Mouse (Mus musculus): ENCODE measurements at regions not wholly inside any gene's neighbourhood (a gene's known extent, or its start where the extent isn't known, plus 50 kb on each side); places are given as distances from the start of the nearest gene placed in this dataset.

DNA sequence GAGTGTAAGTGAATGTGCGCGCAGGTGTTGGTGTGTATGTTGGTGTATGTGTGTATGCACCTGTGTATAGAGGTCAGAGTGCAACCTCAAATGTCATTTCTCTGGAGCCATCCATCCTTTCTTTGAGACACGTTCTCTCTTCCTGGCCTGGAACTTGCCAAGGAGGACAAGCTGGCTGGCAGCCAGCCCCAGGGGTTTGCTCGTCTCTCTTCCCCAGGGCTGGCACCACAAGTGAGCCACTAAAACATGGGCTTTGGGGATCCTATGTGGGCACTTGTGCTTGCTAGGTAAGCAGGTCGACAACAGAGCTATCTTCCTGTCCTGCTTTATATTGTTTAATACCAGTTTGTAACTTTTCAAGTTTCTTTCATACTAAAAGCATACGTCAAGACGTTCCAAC lies 189.8 kb upstream of the Cxcr4 start:
- Histone ChIP-seq H3K4me2 (ENCODE audit: low read depth) (no peak overlapping the region), H3K4me3 (no peak overlapping the region), H3K36me3 (ENCODE audit: control insufficient read depth, insufficient read depth) (no peaks in the 10 kb centered on the region), H3ac (ENCODE audit: control insufficient read depth, insufficient read length) (no peak overlapping the region), H3K79me2 (ENCODE audit: control insufficient read depth, insufficient read depth) (no peaks in the 10 kb centered on the region), H3K27me3 (ENCODE audit: control insufficient read depth, insufficient read depth, insufficient read length) (no peaks in the 10 kb centered on the region)
- no peak for TF ChIP-seq TCF3 (IDR thresholded peaks at IDR 0.05; ENCODE audit: insufficient read length, low read depth)
- TF ChIP-seq MYOD1 (IDR thresholded peaks at IDR 0.05; ENCODE audit: control insufficient read depth in 1 of 3, insufficient read length in 2 of 3, low read depth in 2 of 3): no peak
- no peak for TF ChIP-seq SRF (IDR thresholded peaks at IDR 0.05; ENCODE audit: control insufficient read depth, insufficient read length, low read depth)

DNA sequence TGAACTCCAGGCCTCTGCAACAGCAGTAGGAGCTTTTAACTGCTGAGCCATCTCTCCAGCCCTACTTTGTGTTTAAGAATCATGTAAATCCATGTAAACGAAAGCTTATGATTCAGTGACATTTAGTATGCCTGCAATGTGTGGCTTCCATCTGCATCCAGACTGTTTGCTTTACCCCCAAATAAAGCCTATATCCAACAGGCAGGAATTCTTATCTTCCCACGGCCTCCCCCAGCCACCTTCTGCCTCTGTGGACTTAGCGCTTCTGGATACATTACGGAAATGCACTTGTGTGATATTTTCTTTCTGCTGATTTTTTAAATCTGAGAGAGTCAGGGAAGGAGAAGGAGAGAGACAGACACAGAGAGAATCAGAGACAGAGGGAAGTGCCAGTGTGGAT lies 189.2 kb upstream of the Cxcr4 start:
- no peak overlapping the region for H3K4me2 ChIP-seq (ENCODE audit: low read depth)
- no peaks in the 10 kb centered on the region for H3K79me2 ChIP-seq (ENCODE audit: control insufficient read depth, insufficient read depth)
- H3K4me3 ChIP-seq: no peak overlapping the region
- H3ac ChIP-seq (ENCODE audit: control insufficient read depth, insufficient read length): no peak overlapping the region
- no peaks in the 10 kb centered on the region for H3K36me3 ChIP-seq (ENCODE audit: control insufficient read depth, insufficient read depth)
- TF ChIP-seq E2F4 (IDR thresholded peaks at IDR 0.05; ENCODE audit: insufficient read depth) (no peak), MYOD1 (IDR thresholded peaks at IDR 0.05; ENCODE audit: control insufficient read depth in 1 of 3, insufficient read length in 2 of 3, low read depth in 2 of 3) (no peak), MYOG (IDR thresholded peaks at IDR 0.05; ENCODE audit: control insufficient read depth in 1 of 3, insufficient read depth in 1 of 3, insufficient read length in 2 of 3, low read depth in 2 of 3) (no peak), SRF (IDR thresholded peaks at IDR 0.05; ENCODE audit: control insufficient read depth, insufficient read length, low read depth) (no peak), CEBPB (IDR thresholded peaks at IDR 0.05; ENCODE audit: insufficient read depth, poor library complexity, severe bottlenecking) (no peak), POLR2A (IDR thresholded peaks at IDR 0.05; ENCODE audit: insufficient read length, low read depth) (no peak), TCF12 (IDR thresholded peaks at IDR 0.05; ENCODE audit: insufficient read depth, poor library complexity, severe bottlenecking) (no peak), MAX (IDR thresholded peaks at IDR 0.05; ENCODE audit: low read depth) (no peak), TCF3 (IDR thresholded peaks at IDR 0.05; ENCODE audit: insufficient read length, low read depth) (no peak), USF1 (IDR thresholded peaks at IDR 0.05; ENCODE audit: low read depth) (no peak), REST (IDR thresholded peaks at IDR 0.05; ENCODE audit: insufficient read depth, insufficient read length) (no peak), POLR2AphosphoS2 (IDR thresholded peaks at IDR 0.05; ENCODE audit: insufficient read length, low read depth) (no peak)
- H3K27me3 ChIP-seq (ENCODE audit: control insufficient read depth, insufficient read depth, insufficient read length): no peaks in the 10 kb centered on the region

DNA sequence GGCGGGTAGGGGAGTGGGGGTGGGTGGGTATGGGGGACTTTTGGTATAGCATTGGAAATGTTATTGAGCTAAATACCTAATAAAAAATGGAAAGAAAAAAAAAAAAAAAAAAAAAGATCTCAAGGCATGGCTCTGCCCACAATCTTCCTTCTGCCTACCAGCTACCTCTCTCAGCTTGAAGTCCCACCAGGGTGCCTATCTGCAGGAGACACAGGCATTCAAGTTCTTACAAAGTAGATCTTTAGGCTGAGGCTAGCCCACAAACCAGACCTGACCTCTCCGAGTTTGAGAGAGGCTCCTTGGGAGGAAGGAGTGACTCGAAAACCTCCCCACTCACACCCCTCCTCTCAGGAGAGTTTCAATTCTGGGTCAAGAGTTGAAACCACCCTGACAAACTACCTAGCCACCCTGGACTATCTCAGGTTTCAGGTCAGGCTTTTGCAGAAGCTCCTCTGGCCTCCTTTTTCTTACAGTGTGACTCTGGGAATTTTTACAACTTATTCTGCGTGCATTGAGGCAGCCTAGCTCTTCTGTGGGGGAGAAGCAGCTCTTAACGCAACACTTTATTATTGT lies 187.6 kb upstream of the Cxcr4 start:
- Histone ChIP-seq H3ac (ENCODE audit: control insufficient read depth, insufficient read length) (no peak overlapping the region), H3K36me3 (ENCODE audit: control insufficient read depth, insufficient read depth) (no peaks in the 10 kb centered on the region), H3K79me2 (ENCODE audit: control insufficient read depth, insufficient read depth) (no peaks in the 10 kb centered on the region), H3K4me2 (ENCODE audit: low read depth) (no peak overlapping the region), H3K4me3 (no peak overlapping the region), H3K27me3 (ENCODE audit: control insufficient read depth, insufficient read depth, insufficient read length) (no peaks in the 10 kb centered on the region)
- TF ChIP-seq MYOD1 (IDR thresholded peaks at IDR 0.05; ENCODE audit: control insufficient read depth in 1 of 3, insufficient read length in 2 of 3, low read depth in 2 of 3) (no peak), POLR2A (IDR thresholded peaks at IDR 0.05; ENCODE audit: insufficient read length, low read depth) (no peak), USF1 (IDR thresholded peaks at IDR 0.05; ENCODE audit: low read depth) (no peak), POLR2AphosphoS2 (IDR thresholded peaks at IDR 0.05; ENCODE audit: insufficient read length, low read depth) (no peak)

DNA sequence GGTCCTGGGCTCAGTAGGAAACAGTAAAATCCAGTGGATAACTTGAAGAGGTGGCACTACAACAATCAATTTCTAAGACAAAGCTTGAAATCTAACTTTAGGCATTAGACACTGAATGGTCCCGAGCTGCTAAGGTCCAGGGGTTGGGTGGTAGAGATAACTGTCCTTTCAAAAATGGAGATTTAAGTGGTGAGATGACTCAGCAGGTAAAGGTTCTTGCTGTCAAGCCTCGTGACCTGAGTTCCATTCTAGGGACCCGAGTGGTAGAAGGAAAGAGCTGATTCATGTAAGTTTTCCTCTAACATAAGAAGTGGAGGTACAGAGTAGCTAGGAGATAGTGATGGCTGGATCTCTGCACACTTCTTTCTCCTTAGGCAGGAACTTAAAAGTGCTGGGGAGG lies 180.3 kb upstream of the Cxcr4 start:
- H3K4me3 ChIP-seq: no peak overlapping the region
- no peak for TF ChIP-seq MYOG (IDR thresholded peaks at IDR 0.05; ENCODE audit: control insufficient read depth in 1 of 3, insufficient read depth in 1 of 3, insufficient read length in 2 of 3, low read depth in 2 of 3)
- no peak for TF ChIP-seq MYOD1 (IDR thresholded peaks at IDR 0.05; ENCODE audit: control insufficient read depth in 1 of 3, insufficient read length in 2 of 3, low read depth in 2 of 3)
- TF ChIP-seq REST (IDR thresholded peaks at IDR 0.05; ENCODE audit: insufficient read depth, insufficient read length): no peak
- TF ChIP-seq CEBPB (IDR thresholded peaks at IDR 0.05; ENCODE audit: insufficient read depth, poor library complexity, severe bottlenecking): no peak
- no peak for TF ChIP-seq E2F4 (IDR thresholded peaks at IDR 0.05; ENCODE audit: insufficient read depth)
- TF ChIP-seq MAX (IDR thresholded peaks at IDR 0.05; ENCODE audit: low read depth): no peak
- TF ChIP-seq USF1 (IDR thresholded peaks at IDR 0.05; ENCODE audit: low read depth): no peak
- TF ChIP-seq POLR2A (IDR thresholded peaks at IDR 0.05; ENCODE audit: insufficient read length, low read depth): no peak
- TF ChIP-seq TCF3 (IDR thresholded peaks at IDR 0.05; ENCODE audit: insufficient read length, low read depth): no peak
- no peak for TF ChIP-seq POLR2AphosphoS2 (IDR thresholded peaks at IDR 0.05; ENCODE audit: insufficient read length, low read depth)
- no peak for TF ChIP-seq SRF (IDR thresholded peaks at IDR 0.05; ENCODE audit: control insufficient read depth, insufficient read length, low read depth)
- TF ChIP-seq TCF12 (IDR thresholded peaks at IDR 0.05; ENCODE audit: insufficient read depth, poor library complexity, severe bottlenecking): no peak

DNA sequence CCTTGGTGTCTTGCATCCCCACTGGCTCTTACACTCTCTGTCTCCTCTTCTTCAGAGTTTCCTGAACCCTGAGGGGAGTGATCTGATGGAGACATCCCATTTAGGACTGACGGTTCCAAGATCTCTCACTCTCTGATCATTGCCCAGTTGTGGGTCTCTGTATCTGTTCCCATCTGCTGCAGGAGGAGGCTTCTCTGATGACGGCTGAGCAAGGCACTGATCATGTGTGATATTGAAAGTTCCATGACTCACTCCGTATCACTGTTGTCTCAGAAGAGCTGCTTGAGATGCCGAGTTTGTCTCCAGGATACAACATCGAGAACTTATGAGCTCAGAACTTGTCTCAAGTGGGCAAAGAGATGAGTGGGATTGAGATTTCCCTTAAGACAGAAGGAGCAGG lies 178.7 kb upstream of the Cxcr4 start:
- no peak for TF ChIP-seq TCF12 (IDR thresholded peaks at IDR 0.05; ENCODE audit: insufficient read depth, poor library complexity, severe bottlenecking)
- TF ChIP-seq SRF (IDR thresholded peaks at IDR 0.05; ENCODE audit: control insufficient read depth, insufficient read length, low read depth): no peak
- no peak for TF ChIP-seq MYOG (IDR thresholded peaks at IDR 0.05; ENCODE audit: control insufficient read depth in 1 of 3, insufficient read depth in 1 of 3, insufficient read length in 2 of 3, low read depth in 2 of 3)
- TF ChIP-seq E2F4 (IDR thresholded peaks at IDR 0.05; ENCODE audit: insufficient read depth): no peak
- no peak for TF ChIP-seq POLR2A (IDR thresholded peaks at IDR 0.05; ENCODE audit: insufficient read length, low read depth)
- no peak for TF ChIP-seq TCF3 (IDR thresholded peaks at IDR 0.05; ENCODE audit: insufficient read length, low read depth)
- TF ChIP-seq CEBPB (IDR thresholded peaks at IDR 0.05; ENCODE audit: insufficient read depth, poor library complexity, severe bottlenecking): no peak
- TF ChIP-seq MYOD1 (IDR thresholded peaks at IDR 0.05; ENCODE audit: control insufficient read depth in 1 of 3, insufficient read length in 2 of 3, low read depth in 2 of 3): no peak
- no peak for TF ChIP-seq USF1 (IDR thresholded peaks at IDR 0.05; ENCODE audit: low read depth)

More for the DNA sequence above, 180.3 kb upstream of the Cxcr4 start:
- H3ac ChIP-seq (ENCODE audit: control insufficient read depth, insufficient read length): no peak overlapping the region
- no peak overlapping the region for H3K4me2 ChIP-seq (ENCODE audit: low read depth)
- H3K36me3 ChIP-seq (ENCODE audit: control insufficient read depth, insufficient read depth): no peaks in the 10 kb centered on the region
- H3K79me2 ChIP-seq (ENCODE audit: control insufficient read depth, insufficient read depth): no peaks in the 10 kb centered on the region
- no peaks in the 10 kb centered on the region for H3K27me3 ChIP-seq (ENCODE audit: control insufficient read depth, insufficient read depth, insufficient read length)

More for the DNA sequence above, 178.7 kb upstream of the Cxcr4 start:
- no peak overlapping the region for H3K4me2 ChIP-seq (ENCODE audit: low read depth)
- H3ac ChIP-seq (ENCODE audit: control insufficient read depth, insufficient read length): no peak overlapping the region
- no peaks in the 10 kb centered on the region for H3K79me2 ChIP-seq (ENCODE audit: control insufficient read depth, insufficient read depth)
- no peaks in the 10 kb centered on the region for H3K36me3 ChIP-seq (ENCODE audit: control insufficient read depth, insufficient read depth)
- no peak overlapping the region for H3K4me3 ChIP-seq
- no peaks in the 10 kb centered on the region for H3K27me3 ChIP-seq (ENCODE audit: control insufficient read depth, insufficient read depth, insufficient read length)

Data from myocyte (in vitro differentiated cells).